14 mouse cellular contexts compared by ENCODE assay signal in genomic region chr9:34939621-34940020, GRCm38 (mm10).
"Had no signal": no experiment of that assay in that cellular context is flagged by ENCODE, and none has a peak within 500 bp of the region (broad histone marks: within the 10 kb centered on the region; RNA-seq: fewer than 3 reads in every experiment).

No protein-coding gene starts in this region.

- H3K9ac ChIP-seq: limb, embryonic 13.5 days; liver, embryonic 14.5 days had no signal

- DNase-seq: kidney, adult 9 months; kidney, postnatal 36 days; layer of hippocampus, adult 9-11 months; layer of hippocampus, postnatal 36 days; lung, adult 18-20 months; right cerebral cortex, postnatal 4 days; spleen, adult 18-20 months; thymus, adult 18-20 months; thymus, postnatal 14 days had no signal

- H3K4me1 ChIP-seq: limb, embryonic 13.5 days had no signal

- H3K36me3 ChIP-seq: limb, embryonic 13.5 days had no signal

- H3K4me2 ChIP-seq: limb, embryonic 13.5 days; midbrain, embryonic 11.5 days had no signal

- H3K27me3 ChIP-seq: limb, embryonic 13.5 days had no signal

- H3K4me3 ChIP-seq: limb, embryonic 13.5 days had no signal

- H3K27ac ChIP-seq: kidney, postnatal 0 days; limb, embryonic 13.5 days; liver, embryonic 14.5 days had no signal

- H3K9me3 ChIP-seq: limb, embryonic 13.5 days had no signal

- ATAC-seq: midbrain, embryonic 16.5 days had no signal
